Mouse (Mus musculus) gastrocnemius, adult 2 months (tissue): ENCODE results near the gene As3mt. TPM values are rescaled to one million over a fixed set of nuclear protein-coding genes. Genes with fewer than 3 reads are reported as not detected.
A peak's percentile ranks its signal among the peaks of the same experiment; 100 is the strongest.
"Not testable (repeated sequence)": the region's sequence is repeated elsewhere in the genome, so short reads cannot be mapped to it uniquely, and the experiment has no call there.

Source experiments
- DNase-seq: peaks from one replicate; pipeline ENCODE4 v3.0.0; 2022
- H3K27ac ChIP-seq: fragments of 200-600 bp; 2 replicates; pipeline ENCODE4 v1.8.1; 2022; ENCODE audit warnings: mild to moderate bottlenecking
- H3K4me3 ChIP-seq: fragments of 200-600 bp; 2 replicates; pipeline ENCODE4 v1.8.1; 2022; ENCODE audit warnings: mild to moderate bottlenecking, moderate library complexity
- CTCF ChIP-seq: fragments of 200-600 bp; IDR thresholded peaks from 2 replicates; pipeline ENCODE4 v1.8.1; 2022; ENCODE audit warnings: antibody characterized with exemption, mild to moderate bottlenecking, moderate library complexity
- intact Hi-C: fragments of 180-260 bp; cut with DNase I; formaldehyde crosslinking; loops from one replicate; pipeline ENCODE4 v1.15.1; 2025
- total RNA-seq, 2 experiments: library from RNA; stranded (reverse); gene quantifications; 2 replicates each; pipeline ENCODE4 v1.2.3; 2021

Gene As3mt
- total RNA-seq, 2 experiments from 2014 or later: 76.3 to 106 TPM

- Histone ChIP-seq H3K27ac (peak overlapping the region; percentile 92), H3K4me3 (peak overlapping the region; percentile 87)
- intact Hi-C loops: no loop called here
- DNase-seq: no peak
- no peak for TF ChIP-seq CTCF
These were observed 540 bp upstream of the As3mt start for GRCm38 (mm10) chr19:46706540-46707295.

GRCm38 (mm10) chr19:46710614-46711013 lies 3.4 kb downstream of the As3mt start:
- Histone ChIP-seq H3K27ac (no peak overlapping the region), H3K4me3 (no peak overlapping the region)
- TF ChIP-seq CTCF: no peak
- no peak for DNase-seq
- intact Hi-C loops: no loop called here

GRCm38 (mm10) chr19:46714234-46714633 lies 7.0 kb downstream of the As3mt start:
- intact Hi-C loops: no loop called here

GRCm38 (mm10) chr19:46715016-46715415 lies 7.8 kb downstream of the As3mt start:
- intact Hi-C loops: no loop called here
- Histone ChIP-seq H3K4me3 (no peak overlapping the region), H3K27ac (no peak overlapping the region)
- no peak for TF ChIP-seq CTCF
- DNase-seq: no peak

More at GRCm38 (mm10) chr19:46714234-46714633, 7.0 kb downstream of the As3mt start:
- DNase-seq: no peak
- TF ChIP-seq CTCF: no peak
- Histone ChIP-seq H3K4me3 (no peak overlapping the region), H3K27ac (no peak overlapping the region)

GRCm38 (mm10) chr19:46718150-46718549 lies 10.9 kb downstream of the As3mt start:
- Histone ChIP-seq H3K4me3 (no peak overlapping the region), H3K27ac (no peak overlapping the region)
- intact Hi-C loops: no loop called here
- DNase-seq: no peak
- no peak for TF ChIP-seq CTCF

GRCm38 (mm10) chr19:46724411-46724810 lies 17.2 kb downstream of the As3mt start:
- Histone ChIP-seq H3K27ac (no peak overlapping the region), H3K4me3 (no peak overlapping the region)
- DNase-seq: no peak
- TF ChIP-seq CTCF: no peak
- intact Hi-C loops: no loop called here

GRCm38 (mm10) chr19:46726142-46726541 lies 18.9 kb downstream of the As3mt start:
- intact Hi-C loops: no loop called here
- Histone ChIP-seq H3K4me3 (no peak overlapping the region), H3K27ac (no peak overlapping the region)
- TF ChIP-seq CTCF: no peak
- no peak for DNase-seq

- no peak for TF ChIP-seq CTCF
- H3K4me3 ChIP-seq: no peak overlapping the region
- intact Hi-C loops: no loop called here
- DNase-seq: no peak
- no peak overlapping the region for H3K27ac ChIP-seq
These were observed 20.0 kb downstream of the As3mt start for GRCm38 (mm10) chr19:46727140-46727736.

GRCm38 (mm10) chr19:46727945-46728540 lies 20.8 kb downstream of the As3mt start:
- no peak overlapping the region for H3K4me3 ChIP-seq
- intact Hi-C loops: no loop called here
- no peak overlapping the region for H3K27ac ChIP-seq
- TF ChIP-seq CTCF: no peak
- DNase-seq: no peak

GRCm38 (mm10) chr19:46728909-46729308 lies 21.7 kb downstream of the As3mt start:
- no peak overlapping the region for H3K4me3 ChIP-seq
- no peak for TF ChIP-seq CTCF
- DNase-seq: no peak
- H3K27ac ChIP-seq: no peak overlapping the region
- intact Hi-C loops: no loop called here

GRCm38 (mm10) chr19:46731351-46731750 lies 24.1 kb downstream of the As3mt start:
- no peak for TF ChIP-seq CTCF
- no peak overlapping the region for H3K4me3 ChIP-seq
- no peak overlapping the region for H3K27ac ChIP-seq
- intact Hi-C loops: no loop called here
- no peak for DNase-seq

- TF ChIP-seq CTCF: peak; percentile 47
- intact Hi-C loops, DNase-seq, H3K27ac ChIP-seq, H3K4me3 ChIP-seq: not testable (repeated sequence)
These were observed 25.4 kb downstream of the As3mt start for GRCm38 (mm10) chr19:46732673-46733072.

GRCm38 (mm10) chr19:46733626-46734025 lies 26.4 kb downstream of the As3mt start:
- Histone ChIP-seq H3K4me3 (no peak overlapping the region), H3K27ac (no peak overlapping the region)
- TF ChIP-seq CTCF: no peak
- no peak for DNase-seq
- intact Hi-C loops: no loop called here
